Mouse (Mus musculus) megakaryocyte, embryonic 14.5 days (primary cell): ENCODE data around the gene Abat.

Experiments used
- FLI1 ChIP-seq: IDR thresholded peaks from 2 replicates; pipeline ENCODE4 v1.6.1; 2012; ENCODE audit warnings: low read length, inconsistent platforms, mixed read lengths
- GATA1 ChIP-seq: IDR thresholded peaks from 3 replicates; pipeline ENCODE4 v1.6.1; 2012; ENCODE audit warnings: mixed read lengths, low read length, inconsistent platforms, borderline replicate concordance

GRCm38 (mm10) chr16:8668386-8668785, 155.2 kb downstream of the Abat start:
- TF ChIP-seq FLI1 (no peak), GATA1 (no peak)
